18 mouse cellular contexts compared by ENCODE assay signal in the genomic region with DNA sequence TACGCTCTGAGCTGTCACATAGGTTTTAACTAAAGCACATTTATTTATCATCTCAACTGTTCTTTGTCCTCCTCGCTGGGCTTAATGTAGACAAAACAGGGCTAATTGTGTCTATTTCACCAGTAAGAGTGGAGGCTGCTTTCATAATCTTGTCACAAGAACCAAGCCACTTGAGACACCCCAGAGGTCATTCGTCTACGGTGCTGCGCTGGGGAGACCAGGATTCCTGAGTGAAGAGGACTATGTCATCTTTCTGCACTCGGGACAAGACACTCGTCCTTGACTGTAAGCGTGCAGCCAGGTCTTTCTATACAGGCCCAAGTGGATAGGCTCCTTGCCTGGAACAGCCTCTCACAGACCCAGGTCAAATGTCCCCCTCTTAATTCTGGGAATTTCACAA.
DNase-seq lines count a peak whose midpoint lies in the region; ATAC-seq and TF ChIP-seq lines count a peak whose summit lies in the region.
"Had no signal": no experiment of that assay in that cellular context is flagged by ENCODE, and none has a peak within 500 bp of the region (broad histone marks: within the 10 kb centered on the region; RNA-seq: fewer than 3 reads in every experiment).

No protein-coding gene starts in this region.

- 49% methylated on average over 8 of the region's 8 CpGs for WGBS in heart, embryonic 12.5 days
- WGBS in stomach, embryonic 14.5 days: 60% methylated on average over 8 of the region's 8 CpGs
- 70% methylated on average over 8 of the region's 8 CpGs for WGBS in stomach, postnatal 0 days

- no peak overlapping the region; the same call in 1 of the 2 replicates for H3K9ac ChIP-seq in heart, embryonic 12.5 days
- no peak overlapping the region for H3K9ac ChIP-seq in stomach, embryonic 14.5 days (replicated peaks; ENCODE audit: low read depth, low read length)
- no peak overlapping the region for H3K9ac ChIP-seq in stomach, postnatal 0 days (ENCODE audit: low read length)
- H3K9ac ChIP-seq: embryonic facial prominence, embryonic 15.5 days; liver, embryonic 14.5 days; midbrain, embryonic 15.5 days had no signal

- peaks cover 39% of the 10 kb centered on the region for H3K36me3 ChIP-seq in heart, embryonic 12.5 days
- H3K36me3 ChIP-seq in stomach, embryonic 14.5 days (ENCODE audit: control insufficient read depth, insufficient read depth, low read length): no peaks in the 10 kb centered on the region
- H3K36me3 ChIP-seq in stomach, postnatal 0 days (ENCODE audit: control insufficient read depth, insufficient read depth, low read length): no peaks in the 10 kb centered on the region
- H3K36me3 ChIP-seq: midbrain, embryonic 15.5 days had no signal

- H3K27ac ChIP-seq in heart, embryonic 12.5 days (ENCODE audit: poor library complexity, severe bottlenecking): peak overlapping the region; percentile 59
- H3K27ac ChIP-seq in layer of hippocampus, adult 2 months: peak overlapping the region; percentile 83
- H3K27ac ChIP-seq in stomach, embryonic 14.5 days (ENCODE audit: low read length): 0 out of 2 replicates have a peak overlapping the region, but pooled peaks have one; percentile 3
- no peak overlapping the region for H3K27ac ChIP-seq in stomach, postnatal 0 days (replicated peaks)
- H3K27ac ChIP-seq: embryonic facial prominence, embryonic 15.5 days; forebrain, embryonic 10.5 days; liver, embryonic 14.5 days; midbrain, embryonic 15.5 days had no signal

- no peak for TF ChIP-seq EP300 in stomach, postnatal 0 days (optimal IDR thresholded peaks at IDR 0.05)

- no peak for ATAC-seq in heart, embryonic 12.5 days (ENCODE audit: insufficient number of reproducible peaks, low FRiP score)
- ATAC-seq in stomach, embryonic 14.5 days (ENCODE audit: insufficient number of reproducible peaks, insufficient read depth, low FRiP score, low read depth): no peak
- no peak for ATAC-seq in stomach, postnatal 0 days (ENCODE audit: low FRiP score, low TSS enrichment)
- ATAC-seq: intestine, embryonic 16.5 days; midbrain, embryonic 15.5 days; Patski had no signal

- TF ChIP-seq CTCF in layer of hippocampus, adult 2 months (conservative IDR thresholded peaks at IDR 0.05): no peak
- no peak for TF ChIP-seq CTCF in stomach, postnatal 0 days (IDR thresholded peaks at IDR 0.05; ENCODE audit: low read depth)

- no peak overlapping the region for H3K4me3 ChIP-seq in heart, embryonic 12.5 days
- H3K4me3 ChIP-seq in layer of hippocampus, adult 2 months: no peak overlapping the region
- no peak overlapping the region for H3K4me3 ChIP-seq in stomach, embryonic 14.5 days (ENCODE audit: low read depth, low read length)
- H3K4me3 ChIP-seq in stomach, postnatal 0 days (ENCODE audit: low read depth, low read length): no peak overlapping the region
- H3K4me3 ChIP-seq: embryonic facial prominence, embryonic 15.5 days; forebrain, embryonic 10.5 days; midbrain, embryonic 15.5 days had no signal

- intact Hi-C loops in heart, postnatal 10 days (cut with DNase I): no loop called here

- DNase-seq in heart, postnatal 10 days: no peak
- DNase-seq in layer of hippocampus, adult 2 months (ENCODE audit: low spot score in 2 of 2): no peak
- no peak for DNase-seq in layer of hippocampus, postnatal 10 days (ENCODE audit: low spot score in 2 of 2)
- DNase-seq in stomach, postnatal 0 days (ENCODE audit: low spot score): no peak
- DNase-seq in gastrocnemius, postnatal 4 days (ENCODE audit: low spot score in 2 of 2): no peak
- DNase-seq: adrenal gland, postnatal 36 days; cerebellum, adult 9-10 months; gastrocnemius, postnatal 14 days; left cerebral cortex, postnatal 4 days; right cerebral cortex, adult 18-20 months had no signal

- no peaks in the 10 kb centered on the region for H3K27me3 ChIP-seq in heart, embryonic 12.5 days (replicated peaks)
- no peaks in the 10 kb centered on the region for H3K27me3 ChIP-seq in stomach, embryonic 14.5 days (ENCODE audit: control insufficient read depth, insufficient read depth, low read length)
- no peaks in the 10 kb centered on the region for H3K27me3 ChIP-seq in stomach, postnatal 0 days (ENCODE audit: control insufficient read depth, insufficient read depth, low read length)
- H3K27me3 ChIP-seq: embryonic facial prominence, embryonic 15.5 days; midbrain, embryonic 15.5 days; Patski had no signal

- H3K4me1 ChIP-seq in heart, embryonic 12.5 days (replicated peaks): peaks cover 72% of the 10 kb centered on the region
- peaks cover 5% of the 10 kb centered on the region; the same call in 1 of the 2 replicates for H3K4me1 ChIP-seq in stomach, embryonic 14.5 days (ENCODE audit: control insufficient read depth, insufficient read depth, low read length)
- no peaks in the 10 kb centered on the region for H3K4me1 ChIP-seq in stomach, postnatal 0 days (replicated peaks; ENCODE audit: control insufficient read depth, insufficient read depth)
- H3K4me1 ChIP-seq: embryonic facial prominence, embryonic 15.5 days had no signal

- no peak overlapping the region for H3K4me2 ChIP-seq in heart, embryonic 12.5 days
- no peak overlapping the region for H3K4me2 ChIP-seq in stomach, embryonic 14.5 days (replicated peaks; ENCODE audit: low read depth, low read length)
- no peak overlapping the region for H3K4me2 ChIP-seq in stomach, postnatal 0 days (replicated peaks; ENCODE audit: low read depth)
- H3K4me2 ChIP-seq: embryonic facial prominence, embryonic 15.5 days; midbrain, embryonic 15.5 days had no signal

- H3K9me3 ChIP-seq in heart, embryonic 12.5 days (replicated peaks): no peaks in the 10 kb centered on the region
- no peaks in the 10 kb centered on the region for H3K9me3 ChIP-seq in stomach, embryonic 14.5 days (ENCODE audit: control insufficient read depth, low read depth, low read length)
- H3K9me3 ChIP-seq in stomach, postnatal 0 days (ENCODE audit: control insufficient read depth, low read length): no peaks in the 10 kb centered on the region
- H3K9me3 ChIP-seq: embryonic facial prominence, embryonic 15.5 days; forebrain, embryonic 10.5 days; midbrain, embryonic 15.5 days had no signal
